Mouse (Mus musculus) kidney, adult 10 weeks (tissue): ENCODE measurements around the gene Slc45a1. TPM values are rescaled to one million over a fixed set of nuclear protein-coding genes. Genes with fewer than 3 reads are reported as not detected.

Source experiments
- polyA plus RNA-seq: library from polyadenylated mRNA; stranded (reverse); fragments of 350-450 nt; fragmentation: Illumina TruSeq; extraction: RNeasy Lipid Tissue Mini Kit (QIAGEN cat#74804); gene quantifications from one replicate; pipeline ENCODE4 v1.2.3, GENCODE M21; 2014; ENCODE audit warnings: low read depth, low replicate concordance

Slc45a1 gene
- polyA plus RNA-seq, result not detected

GRCm38 (mm10) chr4:150651390-150652277 is at the start of gene Slc45a1:
Slc45a1 (minus strand) TSS chr4:150652174.

Other genes with a start within 250 kb of the Slc45a1 start
- gene Errfi1, start 201.7 kb upstream of the Slc45a1 start, polyA plus RNA-seq, result 487 TPM